Mouse (Mus musculus) brain, adult 10 weeks (tissue): Measurements from ENCODE around the gene Rab39. TPM values are rescaled to one million over a fixed set of nuclear protein-coding genes. Genes with fewer than 3 reads are reported as not detected.

Experiments used
- polyA plus RNA-seq: library from polyadenylated mRNA; stranded (reverse); fragments of 350-450 nt; fragmentation: Illumina TruSeq; extraction: RNeasy Lipid Tissue Mini Kit (QIAGEN cat#74804); gene quantifications from one replicate; pipeline ENCODE4 v1.2.3, GENCODE M21; 2015; ENCODE audit warnings: low read depth, low replicate concordance

The Rab39 gene
- polyA plus RNA-seq, result 1.8 TPM

DNA sequence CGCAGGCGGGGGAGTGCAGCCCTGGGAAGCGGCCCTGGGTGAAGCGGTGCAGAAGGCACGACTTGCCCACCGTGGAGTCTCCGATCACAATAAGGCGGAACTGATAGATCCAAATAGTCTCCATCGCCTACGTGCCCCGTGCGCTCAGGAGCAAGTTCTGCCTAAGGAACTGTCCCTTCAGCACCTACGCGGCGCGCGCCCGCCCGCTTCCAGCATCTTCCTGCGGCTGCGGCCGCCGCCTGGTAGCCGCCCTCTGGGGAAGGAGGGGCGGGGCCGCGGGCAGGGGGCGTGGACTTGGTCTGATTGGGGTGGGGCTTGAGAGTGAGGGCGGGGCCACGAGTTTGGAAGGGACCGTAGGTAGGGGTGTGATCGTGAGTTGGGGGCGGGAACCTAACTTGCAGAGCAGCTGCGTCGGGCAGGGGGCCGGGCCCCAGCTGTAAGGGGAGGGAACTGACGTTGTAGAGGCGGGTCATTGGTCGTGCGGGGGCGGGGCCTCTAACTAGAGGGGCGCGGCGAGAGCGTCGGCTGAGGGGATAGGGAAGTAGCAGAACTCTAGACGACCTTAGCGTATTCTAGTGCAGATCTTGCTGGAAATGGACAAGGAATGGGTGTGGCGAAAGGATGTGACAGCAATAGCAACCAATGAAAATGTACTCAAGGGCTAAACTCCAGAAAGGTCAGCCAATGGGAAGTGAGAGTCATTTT, at the start of gene Rab39:
Gene Rab39, minus strand, starts transcription at position 241 of the 705 bp plus-strand sequence.

GRCm38 (mm10) chr9:53669680-53670219, 36.3 kb downstream of the Rab39 start, which contains the start of gene Cul5:
Gene Cul5 (minus strand): TSS chr9:53670014.

Other genes starting within 250 kb of the Rab39 start
- gene Atm, start 169.5 kb downstream of the Rab39 start, polyA plus RNA-seq, result 5.5 TPM
- 11.1 TPM for gene Npat, start 169.2 kb downstream of the Rab39 start, polyA plus RNA-seq
- 98.0 TPM for gene Acat1, start 95.8 kb downstream of the Rab39 start, polyA plus RNA-seq
- 34.1 TPM for gene Cul5, start 36.2 kb downstream of the Rab39 start, polyA plus RNA-seq
- 3.6 TPM for gene Slc35f2, start 65.3 kb upstream of the Rab39 start, polyA plus RNA-seq
- gene Sln, start 143.9 kb upstream of the Rab39 start, polyA plus RNA-seq, result not detected